Mouse (Mus musculus): ENCODE measurements around the gene Trmt5.

Gene Trmt5

DNA sequence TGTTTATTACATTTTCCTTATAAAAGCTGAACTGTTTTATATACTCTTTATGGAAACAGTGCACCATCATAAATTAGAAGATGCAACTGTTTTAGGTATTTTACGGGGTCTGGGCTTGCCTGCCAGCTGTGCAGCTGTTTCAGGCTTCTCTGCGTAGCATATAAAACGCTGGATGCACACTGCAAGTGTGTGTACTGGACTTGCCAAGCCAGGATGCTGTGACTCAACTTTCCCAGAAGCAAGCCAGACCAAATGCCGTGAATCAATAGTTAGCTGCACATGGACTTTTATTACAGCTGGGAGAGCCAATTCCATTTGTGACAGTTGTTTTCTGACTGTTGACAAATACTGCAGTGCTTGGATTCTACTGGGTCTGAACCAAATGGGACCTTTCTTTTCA lies 16.6 kb downstream of the Trmt5 start:
- CTCF ChIA-PET: no interaction called here

- CTCF ChIA-PET: no interaction called here
Measured at GRCm38 (mm10) chr12:73269531-73269930, 17.0 kb downstream of the Trmt5 start.

- CTCF ChIA-PET: no interaction called here
Measured at GRCm38 (mm10) chr12:73268497-73268896, 18.0 kb downstream of the Trmt5 start.

DNA sequence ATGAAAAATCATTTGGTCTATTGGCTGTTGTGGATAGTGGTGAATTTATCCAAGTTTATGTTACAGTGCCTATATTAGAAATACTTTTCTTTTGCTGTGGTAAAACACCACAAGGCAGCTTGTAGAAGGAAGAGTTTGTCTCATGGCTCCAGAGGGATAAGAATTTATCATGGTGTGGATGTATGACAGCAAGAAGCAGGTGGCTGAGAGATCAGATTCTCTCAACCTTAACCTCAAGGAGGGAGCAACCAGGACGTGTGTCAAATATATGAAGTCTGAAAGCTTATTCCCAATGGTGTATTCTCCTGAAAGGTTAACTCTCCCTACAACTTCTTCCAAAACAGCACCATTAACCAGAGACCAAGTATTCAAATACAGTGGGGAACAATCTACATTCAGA lies 19.9 kb downstream of the Trmt5 start:
- CTCF ChIA-PET: no interaction called here

DNA sequence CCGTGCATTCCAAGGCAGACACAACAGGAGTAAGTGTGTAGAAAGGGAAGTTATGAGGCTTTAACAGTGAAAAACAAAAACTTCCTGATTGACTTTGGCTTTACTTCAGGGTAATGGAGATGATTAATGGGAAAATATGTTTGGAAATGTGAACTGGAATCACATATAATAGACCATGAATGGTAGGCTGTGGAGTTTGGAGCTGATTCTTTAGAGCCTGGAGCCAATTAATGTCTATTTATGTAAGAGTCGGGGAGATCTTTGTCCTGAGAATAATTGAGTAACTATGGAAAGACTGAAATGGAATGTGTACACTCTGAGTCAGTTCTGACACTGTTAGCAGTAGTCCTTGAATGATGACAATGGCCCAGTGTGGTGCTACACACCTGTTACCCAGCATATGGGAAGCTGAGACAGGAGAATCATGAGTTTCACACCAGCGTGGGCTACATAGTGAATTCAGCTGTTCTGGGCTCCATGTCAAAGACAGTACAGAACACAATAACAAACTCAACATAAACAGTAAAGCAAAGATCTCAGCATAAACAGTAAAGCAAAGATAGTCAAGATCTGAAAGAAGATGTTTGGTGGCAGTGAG lies 21.0 kb downstream of the Trmt5 start:
- CTCF ChIA-PET: no interaction called here

- CTCF ChIA-PET: no interaction called here
Measured at GRCm38 (mm10) chr12:73260339-73260738, 26.2 kb downstream of the Trmt5 start.

DNA sequence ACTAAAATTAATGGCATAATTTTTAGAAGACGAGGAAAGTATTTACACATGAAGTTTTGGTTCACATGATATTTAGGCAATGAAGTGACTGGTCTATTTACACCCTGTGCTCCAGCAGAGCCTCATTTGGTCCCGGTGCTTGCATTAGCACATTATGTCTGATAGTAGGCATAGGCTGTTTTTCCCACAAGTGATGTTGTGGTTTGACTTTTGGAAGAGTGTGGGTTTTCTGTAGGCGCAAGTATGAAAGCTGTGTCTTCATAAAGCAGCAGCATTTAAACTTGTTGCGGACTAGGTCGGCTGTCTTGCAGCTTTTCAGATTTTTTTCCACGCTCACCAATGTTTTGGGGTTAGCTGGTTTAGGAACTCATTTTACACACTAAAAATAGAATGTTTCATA lies 27.2 kb downstream of the Trmt5 start:
- CTCF ChIA-PET: no interaction called here

- CTCF ChIA-PET: no interaction called here
Measured at GRCm38 (mm10) chr12:73255006-73255405, 31.5 kb downstream of the Trmt5 start.

DNA sequence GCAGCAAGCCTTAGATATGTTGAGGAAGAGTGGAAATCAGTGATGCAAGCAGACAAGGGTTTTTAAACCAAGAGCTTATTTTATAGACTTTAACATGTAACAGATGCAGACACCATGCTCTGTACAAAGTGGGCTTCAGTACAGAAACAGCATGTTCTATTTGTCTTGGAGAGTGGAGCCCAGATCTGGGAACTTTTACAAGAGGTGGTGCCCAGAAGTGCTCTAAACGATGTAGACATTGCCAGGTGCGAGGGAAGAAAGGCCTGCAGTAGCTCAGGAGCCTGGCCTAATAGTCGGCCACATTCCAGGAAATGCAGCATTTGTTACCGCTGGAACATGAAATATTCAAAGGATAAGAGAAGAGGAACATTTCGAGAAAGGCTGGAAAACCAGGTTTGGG lies 40.8 kb downstream of the Trmt5 start:
- CTCF ChIA-PET: no interaction called here

DNA sequence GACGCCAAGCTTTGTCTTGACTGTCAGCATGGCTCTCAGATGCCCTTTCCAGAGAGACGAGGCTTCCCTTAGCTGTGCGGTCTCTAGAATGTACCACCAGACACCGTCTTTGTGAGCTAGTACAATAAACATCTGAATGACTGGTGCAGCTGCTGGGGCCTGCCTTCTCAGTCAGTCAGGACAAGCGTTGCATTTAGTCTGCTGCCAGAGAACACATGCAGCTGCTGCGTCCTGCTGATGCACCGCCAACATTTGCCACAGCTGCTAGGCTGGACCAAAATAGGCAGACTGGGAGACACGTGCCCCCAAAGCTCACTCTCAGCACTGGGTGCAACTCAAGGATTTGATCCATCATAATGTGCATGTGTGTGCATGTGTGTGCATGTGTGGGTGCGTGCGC lies 44.5 kb downstream of the Trmt5 start:
- CTCF ChIA-PET: no interaction called here

DNA sequence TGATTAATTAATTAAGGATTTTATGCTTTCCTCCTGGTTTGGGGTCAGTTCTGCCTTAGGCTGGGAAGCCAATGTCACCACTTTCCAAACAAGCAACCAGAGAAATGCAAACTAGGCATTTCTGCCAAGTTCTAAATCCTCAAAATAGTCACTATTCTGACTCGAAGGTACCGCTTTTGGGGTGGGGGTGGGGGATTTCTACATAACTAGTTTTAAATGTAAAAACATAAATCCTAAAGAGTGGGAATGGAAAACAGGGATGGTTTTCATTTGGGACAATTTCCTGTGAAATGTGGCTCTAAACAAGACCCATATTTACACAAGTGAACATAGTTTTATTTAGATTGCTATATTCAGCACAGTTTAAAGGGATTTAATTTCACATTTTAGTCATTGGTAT lies 53.9 kb downstream of the Trmt5 start:
- CTCF ChIA-PET: no interaction called here

DNA sequence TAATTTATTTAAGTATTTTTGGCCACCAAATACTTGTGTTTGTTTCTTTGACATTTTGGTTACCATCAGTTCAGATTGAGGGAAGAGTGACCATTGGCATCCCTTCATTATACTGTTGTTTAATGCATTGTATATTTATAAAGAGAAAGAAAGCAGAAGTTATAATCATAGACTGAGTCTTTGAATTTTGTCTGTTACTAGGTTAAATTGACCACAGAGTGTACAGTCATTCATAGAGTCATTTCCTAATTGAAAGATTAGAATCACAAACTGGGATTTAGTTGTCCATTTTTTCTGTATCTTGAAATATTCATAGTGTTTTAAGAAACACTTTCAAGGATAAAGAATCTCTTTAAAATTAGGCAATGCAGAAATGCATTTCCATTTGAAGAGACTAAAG lies 55.0 kb downstream of the Trmt5 start:
- CTCF ChIA-PET: no interaction called here

GRCm38 (mm10) chr12:73230196-73230595 lies 56.3 kb downstream of the Trmt5 start:
- CTCF ChIA-PET: interaction anchor here (0.7 kb wide), 1 partner anchor 98 kb away, joined by 3 read pairs; no protein-coding TSS in a partner anchor

All from spleen, embryonic (tissue).